In genomic region chr14:40916667-40917066, GRCm38 (mm10) we compare ENCODE assay signal across 21 mouse cellular contexts. TPM values are rescaled to one million over a fixed set of nuclear protein-coding genes. Genes with fewer than 3 reads are reported as not detected.
"Had no signal": no experiment of that assay in that cellular context is flagged by ENCODE, and none has a peak within 500 bp of the region (broad histone marks: within the 10 kb centered on the region; RNA-seq: fewer than 3 reads in every experiment).

No protein-coding gene starts in this region.

- H3K9me3 ChIP-seq: liver, embryonic 13.5 days; midbrain, embryonic 12.5 days; neural tube, embryonic 12.5 days; neural tube, embryonic 15.5 days had no signal

- H3K27me3 ChIP-seq: liver, embryonic 13.5 days; midbrain, embryonic 12.5 days; neural tube, embryonic 12.5 days; neural tube, embryonic 15.5 days had no signal

- H3K4me1 ChIP-seq: midbrain, embryonic 12.5 days had no signal

- H3K27ac ChIP-seq: kidney, postnatal 0 days; layer of hippocampus, adult 2 months; left cerebral cortex, adult 2 months; liver, embryonic 13.5 days; midbrain, embryonic 12.5 days; neural tube, embryonic 12.5 days; neural tube, embryonic 15.5 days; stomach, postnatal 0 days had no signal

- H3K4me2 ChIP-seq: liver, embryonic 13.5 days; midbrain, embryonic 12.5 days; neural tube, embryonic 12.5 days; neural tube, embryonic 15.5 days had no signal

- DNase-seq: kidney, postnatal 25 days; layer of hippocampus, postnatal 36 days; liver, embryonic 13.5 days; lung, adult 2 months; lung, postnatal 14 days; lung, postnatal 4 days; right cerebral cortex, adult 18-20 months; right cerebral cortex, postnatal 14 days; right cerebral cortex, postnatal 4 days; thymus, adult 2 months; thymus, postnatal 14 days; thymus, postnatal 4 days had no signal

- H3K9ac ChIP-seq: liver, embryonic 13.5 days; midbrain, embryonic 12.5 days; neural tube, embryonic 12.5 days; neural tube, embryonic 15.5 days had no signal

- H3K4me3 ChIP-seq: layer of hippocampus, adult 2 months; left cerebral cortex, adult 2 months; liver, embryonic 13.5 days; midbrain, embryonic 12.5 days; neural tube, embryonic 12.5 days; neural tube, embryonic 15.5 days had no signal

RNA-seq across cellular contexts. Expression of gene Sh2d4b, which starts 23.6 kb away (rescaled TPM):
- total RNA-seq: megakaryocyte progenitor cell, adult 5-6 weeks had no signal
- polyA plus RNA-seq: liver, adult 2 months had no signal
